Mouse (Mus musculus): ENCODE results near the gene Caly.
A peak's percentile ranks its signal among the peaks of the same experiment; 100 is the strongest.

GRCm38 (mm10) chr7:140115583-140116328 lies 33.4 kb upstream of the Caly start, which contains the start of gene Paox:
- TF ChIP-seq CTCF (conservative IDR thresholded peaks at IDR 0.05; ENCODE audit: insufficient read depth, insufficient read length, low read depth, low read length) (no peak), POLR2A (IDR thresholded peaks at IDR 0.05; ENCODE audit: low read depth, low read length) (peak; percentile 12)
